Mouse (Mus musculus) CH12.LX (cell line): ENCODE results near the gene Zfp593. TPM values are rescaled to one million over a fixed set of nuclear protein-coding genes. Genes with fewer than 3 reads are reported as not detected.

Source experiments
- DNase-seq: peaks from one replicate; pipeline ENCODE4 v3.0.0-alpha.2; 2013; ENCODE audit errors: extremely low read depth
- H3K27ac ChIP-seq: 2 replicates; pipeline ENCODE4 v1.5.1; 2012; ENCODE audit warnings: low read depth, mild to moderate bottlenecking, control low read depth, moderate library complexity; ENCODE audit not compliant: insufficient read depth
- H3K27me3 ChIP-seq: replicated peaks from 2 replicates; pipeline ENCODE3; 2012; ENCODE audit warnings: inconsistent platforms
- H3K36me3 ChIP-seq, 2 experiments: replicated peaks in 1 of 2; 2 replicates each; pipeline versions ENCODE3 to v1.6.1; 2012; ENCODE audit warnings: inconsistent platforms in 1 of 2, low read length in 1 of 2, mild to moderate bottlenecking in 1 of 2, mixed read lengths in 1 of 2, moderate library complexity in 1 of 2; ENCODE audit not compliant: control insufficient read depth in 1 of 2, insufficient read depth in 1 of 2
- H3K4me1 ChIP-seq, 2 experiments: 2 replicates each; pipeline ENCODE4 v1.6.1; 2012; ENCODE audit warnings: inconsistent platforms in 1 of 2, moderate library complexity in 1 of 2; ENCODE audit not compliant: insufficient read depth in 2 of 2, control insufficient read depth in 1 of 2
- H3K4me2 ChIP-seq: 2 replicates; pipeline ENCODE4 v1.6.1; 2012; ENCODE audit warnings: low read depth, mild to moderate bottlenecking, control low read depth; ENCODE audit not compliant: poor library complexity, insufficient read depth, severe bottlenecking
- H3K4me3 ChIP-seq, 3 experiments: fragments of 150-350 bp in 1 of 3; sonication (generic) in 1 of 3; replicated peaks in 1 of 3; 2 replicates each; pipeline versions ENCODE3 to v1.5.1; 2011 to 2012; ENCODE audit warnings: low read depth in 2 of 3, low read length in 2 of 3, mild to moderate bottlenecking in 2 of 3, moderate library complexity in 2 of 3, control low read depth in 1 of 3, improper control_type of control experiment in 1 of 3, inconsistent platforms in 1 of 3, mixed read lengths in 1 of 3; ENCODE audit not compliant: poor library complexity in 1 of 3
- H3K79me2 ChIP-seq: replicated peaks from 2 replicates; pipeline ENCODE4 v1.6.1; 2012; ENCODE audit warnings: mild to moderate bottlenecking, moderate library complexity; ENCODE audit not compliant: control insufficient read depth, poor library complexity, insufficient read depth, severe bottlenecking; ENCODE audit errors: extremely low read depth
- H3K9ac ChIP-seq: 2 replicates; pipeline ENCODE4 v1.6.1; 2012; ENCODE audit warnings: low read depth, mild to moderate bottlenecking, control low read depth, moderate library complexity; ENCODE audit not compliant: insufficient read depth
- H3K9me3 ChIP-seq: replicated peaks from 2 replicates; pipeline ENCODE3; 2012; ENCODE audit warnings: low read length, inconsistent platforms, mixed read lengths
- CHD2 ChIP-seq: IDR thresholded peaks from 2 replicates; pipeline ENCODE4 v1.6.1; 2011; ENCODE audit warnings: low read length, improper control_type of control experiment
- CTCF ChIP-seq, 2 experiments: IDR thresholded peaks in 1 of 2; conservative IDR thresholded peaks in 1 of 2; 2 replicates each; pipeline ENCODE4 v1.5.1; 2011 to 2012; ENCODE audit warnings: low read depth in 2 of 2, low read length in 2 of 2, improper control_type of control experiment in 1 of 2, inconsistent platforms in 1 of 2, mild to moderate bottlenecking in 1 of 2, moderate library complexity in 1 of 2
- ELF1 ChIP-seq: IDR thresholded peaks from 2 replicates; pipeline ENCODE4 v1.6.1; 2014; ENCODE audit warnings: low read depth, mild to moderate bottlenecking, inconsistent platforms, low read length, improper control_type of control experiment
- ETS1 ChIP-seq: conservative IDR thresholded peaks from 2 replicates; pipeline ENCODE4 v1.6.1; 2012; ENCODE audit warnings: low read depth, mild to moderate bottlenecking, inconsistent platforms, low read length, improper control_type of control experiment, moderate library complexity
- JUN ChIP-seq: IDR thresholded peaks from 2 replicates; pipeline ENCODE4 v1.6.1; 2011; ENCODE audit warnings: low read depth, mild to moderate bottlenecking, low read length, improper control_type of control experiment, moderate library complexity; ENCODE audit not compliant: insufficient read depth
- KAT2A ChIP-seq: IDR thresholded peaks from 2 replicates; pipeline ENCODE4 v1.6.1; 2012; ENCODE audit warnings: low read length, improper control_type of control experiment, inconsistent platforms; ENCODE audit not compliant: insufficient replicate concordance
- MYC ChIP-seq: IDR thresholded peaks from 2 replicates; pipeline ENCODE4 v1.6.1; 2011; ENCODE audit warnings: low read depth, mild to moderate bottlenecking, improper control_type of control experiment, low read length
- RAD21 ChIP-seq: IDR thresholded peaks from 2 replicates; pipeline ENCODE4 v1.6.1; 2011; ENCODE audit warnings: low read depth, mild to moderate bottlenecking, low read length, improper control_type of control experiment, moderate library complexity
- SIN3A ChIP-seq: IDR thresholded peaks from 2 replicates; pipeline ENCODE4 v1.6.1; 2012; ENCODE audit warnings: low read length, improper control_type of control experiment, inconsistent platforms
- SMC3 ChIP-seq: IDR thresholded peaks from 2 replicates; pipeline ENCODE4 v1.6.1; 2011; ENCODE audit warnings: low read depth, low read length, improper control_type of control experiment
- USF1 ChIP-seq: IDR thresholded peaks from 2 replicates; pipeline ENCODE4 v1.6.1; 2014; ENCODE audit warnings: low read depth, mild to moderate bottlenecking, inconsistent platforms, low read length, improper control_type of control experiment
- ZKSCAN1 ChIP-seq: IDR thresholded peaks from 2 replicates; pipeline ENCODE4 v1.6.1; 2012; ENCODE audit warnings: low read depth, inconsistent platforms, low read length, improper control_type of control experiment, borderline replicate concordance
- ZNF384 ChIP-seq: IDR thresholded peaks from 2 replicates; pipeline ENCODE4 v1.6.1; 2012; ENCODE audit warnings: low read depth, low read length, improper control_type of control experiment, inconsistent platforms
- dilution Hi-C: fragments of 300-500 bp; cut with MboI; formaldehyde crosslinking; loops from 2 replicates; pipeline ENCODE4 v1.14.3; 2020; ENCODE audit warnings: low sequenced_read_pairs; ENCODE audit not compliant: extremely low pct_unique_long_range_greater_than_20kb, extremely low pct_ligation_motif_present
- in situ Hi-C: fragments of 300-500 bp; cut with MboI; formaldehyde crosslinking; loops from 3 replicates; pipeline ENCODE4 v1.14.3; 2019; ENCODE audit warnings: low sequenced_read_pairs, low pct_ligation_motif_present, low pct_unique_long_range_greater_than_20kb, mixed read lengths
- polyA plus RNA-seq: library from polyadenylated mRNA; unstranded; fragments of >175 nt; gene quantifications from 2 replicates; pipeline ENCODE4 v1.2.1, GENCODE M21; 2012; ENCODE audit warnings: low read depth; ENCODE audit not compliant: insufficient read length
- total RNA-seq, 2 experiments: library from RNA; depleted of rRNA; stranded (reverse); fragments of 300-350 nt in 1 of 2; fragments of >200 nt in 1 of 2; gene quantifications; 2 replicates each; pipeline ENCODE4 v1.2.3; 2012 to 2014

Gene Zfp593
- total and polyA plus RNA-seq, 3 experiments = 28.9 to 34.7 (median 29.1) TPM

- Histone ChIP-seq H3K27ac (no peak overlapping the region), H3K4me2 (no peak overlapping the region), H3K9me3 (peaks cover 3% of the 10 kb centered on the region), H3K27me3 (peaks cover 10% of the 10 kb centered on the region), H3K4me1 (peaks cover 0 to 10% of the 10 kb centered on the region in 2 experiments; a peak in 2 of 4 replicates), H3K79me2 (no peaks in the 10 kb centered on the region), H3K4me3 (no peak overlapping the region), H3K9ac (no peak overlapping the region), H3K36me3 (no peaks in the 10 kb centered on the region)
- TF ChIP-seq RAD21 (peak; percentile 51), ELF1 (no peak), SMC3 (peak; percentile 60), ZKSCAN1 (no peak), CTCF (conservative IDR thresholded peaks at IDR 0.05 in 1 of 2, IDR thresholded peaks at IDR 0.05 in 1 of 2; ENCODE audit: low read depth in 2 of 2, low read length in 2 of 2) (peak; percentile 59 to 66)
- peak; percentile 74 for DNase-seq
- in situ Hi-C loops = no loop called here
- dilution Hi-C loops = no loop called here
Observed at GRCm38 (mm10) chr4:134292067-134292466, 46.7 kb upstream of the Zfp593 start.

- H3K27me3 ChIP-seq = peaks cover 4% of the 10 kb centered on the region
- TF ChIP-seq USF1 (no peak), ELF1 (no peak), MYC (no peak), JUN (no peak), KAT2A (no peak), ZNF384 (no peak), SIN3A (no peak), CHD2 (no peak), CTCF (conservative IDR thresholded peaks at IDR 0.05 in 1 of 2, IDR thresholded peaks at IDR 0.05 in 1 of 2; ENCODE audit: low read depth in 2 of 2, low read length in 2 of 2) (no peak), ETS1 (no peak), RAD21 (no peak)
- DNase-seq = no peak
- peaks cover 0 to 25% of the 10 kb centered on the region in 2 experiments; a peak in 2 of 4 replicates for H3K4me1 ChIP-seq
- H3K79me2 ChIP-seq = peaks cover 18% of the 10 kb centered on the region
- in situ Hi-C loops (loop anchor here (5.0 kb wide), 1 partner anchor 41 kb away; the partner anchor contains the start of genes Gm30191 and Zfp593), dilution Hi-C loops (no loop called here)
- peak overlapping the region; percentile 86 for H3K9ac ChIP-seq
- H3K36me3 ChIP-seq = peaks cover 4 to 13% of the 10 kb centered on the region in 2 experiments
- H3K4me2 ChIP-seq = peak overlapping the region; percentile 82
- peak overlapping the region; percentile 78 to 99 (median 94) for H3K4me3 ChIP-seq
- no peak overlapping the region for H3K27ac ChIP-seq
- H3K9me3 ChIP-seq = no peaks in the 10 kb centered on the region
Observed at GRCm38 (mm10) chr4:134288397-134289256, 43.2 kb upstream of the Zfp593 start.
